ENCODE assay signal across 15 mouse cellular contexts in genomic region chr2:57378147-57378889, GRCm38 (mm10).
DNase-seq lines count a peak whose midpoint lies in the region; ATAC-seq and TF ChIP-seq lines count a peak whose summit lies in the region.
"Had no signal": no experiment of that assay in that cellular context is flagged by ENCODE, and none has a peak within 500 bp of the region (broad histone marks: within the 10 kb centered on the region; RNA-seq: fewer than 3 reads in every experiment).

No protein-coding gene starts in this region.

- H3K36me3 ChIP-seq in forebrain, postnatal 0 days (ENCODE audit: insufficient read depth): no peaks in the 10 kb centered on the region
- no peaks in the 10 kb centered on the region for H3K36me3 ChIP-seq in midbrain, embryonic 11.5 days (ENCODE audit: control insufficient read depth, insufficient read depth, low read length)
- H3K36me3 ChIP-seq in liver, postnatal 0 days (replicated peaks; ENCODE audit: insufficient read depth, low read length): no peaks in the 10 kb centered on the region
- H3K36me3 ChIP-seq: embryonic facial prominence, embryonic 15.5 days; liver, embryonic 15.5 days had no signal

- H3K4me2 ChIP-seq in forebrain, postnatal 0 days (ENCODE audit: low read depth): 0 out of 2 replicates have a peak overlapping the region, but pooled peaks have one; percentile 18
- H3K4me2 ChIP-seq in midbrain, embryonic 11.5 days: peak overlapping the region; percentile 23; the same call in 1 of the 2 replicates
- no peak overlapping the region for H3K4me2 ChIP-seq in liver, postnatal 0 days (ENCODE audit: low read depth, low read length)
- H3K4me2 ChIP-seq: embryonic facial prominence, embryonic 15.5 days; liver, embryonic 15.5 days had no signal

- H3K4me3 ChIP-seq in forebrain, postnatal 0 days (ENCODE audit: low read depth, low read length): no peak overlapping the region
- no peak overlapping the region for H3K4me3 ChIP-seq in midbrain, embryonic 11.5 days (ENCODE audit: low read depth, low read length)
- H3K4me3 ChIP-seq in liver, postnatal 0 days (ENCODE audit: low read depth, low read length): no peak overlapping the region
- H3K4me3 ChIP-seq: embryonic facial prominence, embryonic 15.5 days; layer of hippocampus, adult 2 months; liver, embryonic 15.5 days had no signal

- TF ChIP-seq EP300 in liver, postnatal 0 days (IDR thresholded peaks at IDR 0.05; ENCODE audit: low read depth): no peak

- WGBS in forebrain, postnatal 0 days: 10% methylated on average over 8 of the region's 8 CpGs
- 5% methylated on average over 8 of the region's 8 CpGs for WGBS in midbrain, embryonic 11.5 days
- WGBS in liver, postnatal 0 days (ENCODE audit: insufficient replicate concordance): 57% methylated on average over 8 of the region's 8 CpGs

- H3K9ac ChIP-seq in forebrain, postnatal 0 days: no peak overlapping the region
- no peak overlapping the region for H3K9ac ChIP-seq in midbrain, embryonic 11.5 days (ENCODE audit: low read length)
- H3K9ac ChIP-seq in liver, postnatal 0 days (replicated peaks): no peak overlapping the region
- H3K9ac ChIP-seq: embryonic facial prominence, embryonic 15.5 days; liver, embryonic 15.5 days had no signal

- TF ChIP-seq CTCF in forebrain, postnatal 0 days (IDR thresholded peaks at IDR 0.05; ENCODE audit: low read depth): no peak
- TF ChIP-seq CTCF in liver, postnatal 0 days (IDR thresholded peaks at IDR 0.05; ENCODE audit: low read depth): no peak

- peak; percentile 34; the same call in 1 of the 2 replicates for ATAC-seq in forebrain, postnatal 0 days
- peak; percentile 36 for ATAC-seq in midbrain, embryonic 11.5 days (ENCODE audit: low FRiP score)
- ATAC-seq in liver, postnatal 0 days: no peak

- peak; percentile 24 to 44 for DNase-seq in cerebellum, postnatal 10 days
- DNase-seq in cerebellum, postnatal 4 days (ENCODE audit: low spot score in 2 of 2): no peak
- DNase-seq in embryo, embryonic 10 days (ENCODE audit: low spot score): peak; percentile 37
- no peak for DNase-seq in forebrain, postnatal 0 days
- DNase-seq in midbrain, embryonic 11.5 days (ENCODE audit: low spot score, missing footprints): peak; percentile 89
- DNase-seq in liver, postnatal 0 days: no peak
- DNase-seq in adrenal gland, adult 2 months: no peak
- no peak for DNase-seq in cerebellum, adult 18-20 months
- DNase-seq: cerebellum, adult 11-12 months; heart, postnatal 14 days; kidney, adult 2 months had no signal

- no peak overlapping the region for H3K27ac ChIP-seq in forebrain, postnatal 0 days (ENCODE audit: low read depth, low read length)
- no peak overlapping the region for H3K27ac ChIP-seq in midbrain, embryonic 11.5 days (ENCODE audit: low read depth, low read length)
- no peak overlapping the region for H3K27ac ChIP-seq in liver, postnatal 0 days (ENCODE audit: low read depth)
- H3K27ac ChIP-seq: embryonic facial prominence, embryonic 15.5 days; layer of hippocampus, adult 2 months; liver, embryonic 15.5 days; macrophage had no signal

- H3K27me3 ChIP-seq in forebrain, postnatal 0 days (ENCODE audit: insufficient read depth, low read length): no peaks in the 10 kb centered on the region
- no peaks in the 10 kb centered on the region; the same call in 1 of the 2 replicates for H3K27me3 ChIP-seq in midbrain, embryonic 11.5 days (ENCODE audit: control insufficient read depth, insufficient read depth, low read length)
- H3K27me3 ChIP-seq in liver, postnatal 0 days (ENCODE audit: insufficient read depth, low read length): no peaks in the 10 kb centered on the region
- H3K27me3 ChIP-seq: embryonic facial prominence, embryonic 15.5 days; liver, embryonic 15.5 days had no signal

- no peaks in the 10 kb centered on the region for H3K9me3 ChIP-seq in forebrain, postnatal 0 days (ENCODE audit: low read length)
- H3K9me3 ChIP-seq in midbrain, embryonic 11.5 days (ENCODE audit: control insufficient read depth, low read length): no peaks in the 10 kb centered on the region
- H3K9me3 ChIP-seq in liver, postnatal 0 days (ENCODE audit: low read length): no peaks in the 10 kb centered on the region
- H3K9me3 ChIP-seq: embryonic facial prominence, embryonic 15.5 days; liver, embryonic 15.5 days had no signal

- no peaks in the 10 kb centered on the region; the same call in 1 of the 2 replicates for H3K4me1 ChIP-seq in forebrain, postnatal 0 days (ENCODE audit: insufficient read depth)
- peaks cover 24% of the 10 kb centered on the region for H3K4me1 ChIP-seq in midbrain, embryonic 11.5 days (ENCODE audit: control insufficient read depth, insufficient read depth, low read length)
- H3K4me1 ChIP-seq in liver, postnatal 0 days (ENCODE audit: insufficient read depth): no peaks in the 10 kb centered on the region
- H3K4me1 ChIP-seq: embryonic facial prominence, embryonic 15.5 days; liver, embryonic 15.5 days had no signal

Comparison
In these comparisons a context has a peak if more than half of its experiments do, and no peak if none do; other contexts are left out.
1. DNase-seq: peak in cerebellum, postnatal 10 days (2 of 2), embryo, embryonic 10 days (single experiment) and midbrain, embryonic 11.5 days (single experiment); none in cerebellum, postnatal 4 days (0 of 2), forebrain, postnatal 0 days (single experiment), liver, postnatal 0 days (single experiment), adrenal gland, adult 2 months (single experiment) and cerebellum, adult 18-20 months (0 of 2).